Mouse (Mus musculus) left cerebral cortex, adult 18-20 months (tissue): ENCODE data around the gene Apoe. TPM values are rescaled to one million over a fixed set of nuclear protein-coding genes. Genes with fewer than 3 reads are reported as not detected.

Experiments used
- DNase-seq, 2 experiments: peaks; one replicate each; pipeline ENCODE4 v3.0.0; 2021 to 2022; ENCODE audit warnings: low spot score in 2 of 2, mixed read lengths in 1 of 2
- total RNA-seq, 2 experiments: library from RNA; stranded (reverse); gene quantifications; 2 replicates each; pipeline ENCODE4 v1.2.3; 2021

Gene Apoe
- total RNA-seq, 2 experiments from 2014 or later, result 1,855 to 2,066 TPM

- DNase-seq, result no peak
These were observed 17.8 kb upstream of the Apoe start for GRCm38 (mm10) chr7:19716822-19717221.

- no peak for DNase-seq
These were observed 17.2 kb upstream of the Apoe start for GRCm38 (mm10) chr7:19716055-19716682.

- peak; percentile 98 to 99 for DNase-seq
These were observed 16.5 kb upstream of the Apoe start, which contains the start of gene Tomm40 for GRCm38 (mm10) chr7:19715239-19716054. Gene Tomm40, minus strand, starts transcription at chr7:19715438.

- DNase-seq, result no peak
These were observed 15.8 kb upstream of the Apoe start for GRCm38 (mm10) chr7:19714836-19715235.

GRCm38 (mm10) chr7:19713598-19713997, 14.6 kb upstream of the Apoe start:
- no peak for DNase-seq

GRCm38 (mm10) chr7:19713196-19713595, 14.2 kb upstream of the Apoe start:
- no peak for DNase-seq

- no peak for DNase-seq
These were observed 13.4 kb upstream of the Apoe start for GRCm38 (mm10) chr7:19712414-19712813.

GRCm38 (mm10) chr7:19710650-19711049, 11.7 kb upstream of the Apoe start:
- no peak for DNase-seq

GRCm38 (mm10) chr7:19705271-19705670, 6.3 kb upstream of the Apoe start:
- DNase-seq, result no peak

GRCm38 (mm10) chr7:19704475-19704874, 5.5 kb upstream of the Apoe start:
- DNase-seq, result no peak

- no peak for DNase-seq
These were observed 4.0 kb upstream of the Apoe start for GRCm38 (mm10) chr7:19702859-19703555.

GRCm38 (mm10) chr7:19701069-19701761, 2.2 kb upstream of the Apoe start:
- peak; percentile 63 to 64 for DNase-seq

GRCm38 (mm10) chr7:19700299-19701068, 1.5 kb upstream of the Apoe start:
- DNase-seq, result no peak

- DNase-seq, result no peak
These were observed 800 bp upstream of the Apoe start for GRCm38 (mm10) chr7:19699827-19700148.

GRCm38 (mm10) chr7:19697949-19698906, 760 bp downstream of the Apoe start:
- DNase-seq, result no peak

- no peak for DNase-seq
These were observed 2.6 kb downstream of the Apoe start for GRCm38 (mm10) chr7:19696336-19696873.

- DNase-seq, result no peak
These were observed 3.1 kb downstream of the Apoe start for GRCm38 (mm10) chr7:19695881-19696280.

GRCm38 (mm10) chr7:19695213-19695594, 3.8 kb downstream of the Apoe start:
- DNase-seq, result no peak
